Mouse (Mus musculus) liver, embryonic 16.5 days (tissue): ENCODE results near the gene Nup98. TPM values are rescaled to one million over a fixed set of nuclear protein-coding genes. Genes with fewer than 3 reads are reported as not detected.

Source experiments
- ATAC-seq: fragments of 200-750 bp; cut with Nextera tagmentation; 2 replicates; pipeline ENCODE4 v1.8.0; 2017; ENCODE audit warnings: low read depth, mild to moderate bottlenecking, moderate number of reproducible peaks, moderate library complexity
- H3K27ac ChIP-seq: fragments of 300-500 bp; sonication (generic); 2 replicates; pipeline ENCODE4 v1.5.1; 2014; ENCODE audit warnings: mild to moderate bottlenecking, low read length
- H3K27me3 ChIP-seq: fragments of 300-500 bp; sonication (generic); 2 replicates; pipeline ENCODE4 v1.6.1; 2014; ENCODE audit warnings: low read depth, low read length, mixed read lengths; ENCODE audit not compliant: control insufficient read depth, insufficient read depth
- H3K36me3 ChIP-seq: fragments of 300-500 bp; sonication (generic); 2 replicates; pipeline ENCODE4 v1.6.1; 2014; ENCODE audit warnings: mild to moderate bottlenecking; ENCODE audit not compliant: control insufficient read depth, insufficient read depth
- H3K4me1 ChIP-seq: fragments of 300-500 bp; sonication (generic); 2 replicates; pipeline ENCODE4 v1.6.1; 2014; ENCODE audit warnings: low read depth, low read length, mixed read lengths; ENCODE audit not compliant: control insufficient read depth
- H3K4me2 ChIP-seq: fragments of 300-500 bp; sonication (generic); 2 replicates; pipeline ENCODE4 v1.6.1; 2014; ENCODE audit warnings: low read depth, low read length, mixed read lengths
- H3K4me3 ChIP-seq: fragments of 300-500 bp; sonication (generic); 2 replicates; pipeline ENCODE4 v1.5.1; 2014; ENCODE audit warnings: low read depth, mild to moderate bottlenecking, low read length
- H3K9ac ChIP-seq: fragments of 300-500 bp; sonication (generic); 2 replicates; pipeline ENCODE4 v1.6.1; 2014; ENCODE audit warnings: low read depth, low read length
- H3K9me3 ChIP-seq: fragments of 300-500 bp; sonication (generic); replicated peaks from 2 replicates; pipeline ENCODE4 v1.6.1; 2016; ENCODE audit warnings: low read length; ENCODE audit not compliant: control insufficient read depth
- WGBS: fragments of 180-500 bp; shearing (Covaris S2); extraction: QIAGEN DNeasy Blood & Tissue Kit; methylation state at CpG from one replicate; pipeline ENCODE4 v1.1.7; 2014; ENCODE audit not compliant: insufficient replicate concordance; 5-methylcytosine and 5-hydroxymethylcytosine counted together
- polyA plus RNA-seq: library from polyadenylated mRNA; unstranded; fragments of >200 nt; fragmentation: Nextera tagmentation; extraction: Ambion mirVana; gene quantifications from 2 replicates; pipeline ENCODE4 v1.2.1, GENCODE M21; 2015

Gene Nup98
- polyA plus RNA-seq, 1 experiment from 2014 or later, result 14.0 TPM

DNA sequence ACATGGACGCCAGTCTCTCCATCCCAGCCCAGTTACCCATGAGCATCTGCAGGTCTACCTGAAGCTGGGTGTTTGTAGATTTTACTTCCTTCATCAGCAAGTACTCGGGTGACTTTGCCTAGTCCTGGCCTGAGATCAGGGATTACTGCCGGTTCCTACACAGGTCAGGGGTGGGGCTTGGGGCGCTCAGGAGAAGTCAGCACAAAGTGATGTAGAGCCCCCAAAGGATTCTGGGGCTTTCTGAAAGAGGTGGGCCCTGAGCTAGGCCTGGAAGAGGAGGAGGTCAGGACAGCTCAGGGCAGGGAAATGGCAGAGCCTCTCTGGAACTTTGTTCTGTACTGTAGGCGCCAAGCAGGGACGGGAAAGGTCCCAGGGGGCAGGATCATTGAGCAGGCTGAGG lies 107.3 kb downstream of the Nup98 start:
- peaks cover 22% of the 10 kb centered on the region for H3K4me1 ChIP-seq
- H3K9me3 ChIP-seq, result no peaks in the 10 kb centered on the region
- H3K9ac ChIP-seq, result no peak overlapping the region
- 47% methylated on average over 6 of the region's 6 CpGs for WGBS
- no peaks in the 10 kb centered on the region for H3K27me3 ChIP-seq
- ATAC-seq, result no peak
- H3K36me3 ChIP-seq, result no peaks in the 10 kb centered on the region
- no peak overlapping the region for H3K4me3 ChIP-seq
- H3K27ac ChIP-seq, result no peak overlapping the region
- H3K4me2 ChIP-seq, result no peak overlapping the region

- WGBS, result 69% methylated on average over 8 of the region's 8 CpGs
- no peak overlapping the region for H3K4me2 ChIP-seq
- no peak for ATAC-seq
Observed at GRCm38 (mm10) chr7:102102241-102102640, 107.7 kb downstream of the Nup98 start.

GRCm38 (mm10) chr7:102101487-102101886 lies 108.5 kb downstream of the Nup98 start, which contains the start of gene Art1:
Gene Art1, plus strand, starts transcription at chr7:102101743.
- Histone ChIP-seq H3K4me2 (no peak within 1 kb of the TSS), H3K27ac (no peak within 1 kb of the TSS)

More at GRCm38 (mm10) chr7:102102241-102102640, 107.7 kb downstream of the Nup98 start:
- Histone ChIP-seq H3K9ac (no peak overlapping the region), H3K4me3 (no peak overlapping the region), H3K36me3 (no peaks in the 10 kb centered on the region), H3K27me3 (no peaks in the 10 kb centered on the region), H3K4me1 (peaks cover 22% of the 10 kb centered on the region), H3K27ac (no peak overlapping the region), H3K9me3 (no peaks in the 10 kb centered on the region)

DNA sequence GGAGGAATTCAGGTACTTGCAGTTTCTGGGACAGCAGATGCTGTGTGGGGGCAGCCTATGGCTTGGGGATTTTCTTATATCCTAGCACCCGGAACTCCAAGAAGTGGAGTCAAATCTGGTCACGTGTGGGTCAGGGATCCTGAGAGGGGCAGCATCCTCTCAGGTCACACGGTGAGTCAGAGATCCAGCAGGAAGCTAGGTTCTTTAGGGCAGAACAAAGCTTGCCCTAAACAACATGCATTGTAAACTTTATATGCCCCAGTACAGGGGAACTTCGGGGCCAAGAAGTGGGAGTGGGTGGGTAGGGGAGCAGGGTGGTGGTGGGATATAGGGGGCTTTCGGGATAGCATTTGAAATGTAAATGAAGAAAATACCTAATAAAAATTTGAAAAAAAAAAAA lies 109.1 kb downstream of the Nup98 start:
- Histone ChIP-seq H3K4me3 (no peak overlapping the region), H3K36me3 (no peaks in the 10 kb centered on the region), H3K4me1 (peaks cover 22% of the 10 kb centered on the region), H3K9me3 (no peaks in the 10 kb centered on the region), H3K4me2 (no peak overlapping the region), H3K27me3 (no peaks in the 10 kb centered on the region), H3K27ac (no peak overlapping the region), H3K9ac (no peak overlapping the region)
- ATAC-seq, result no peak
- 58% methylated on average over 5 of the region's 5 CpGs for WGBS

More at GRCm38 (mm10) chr7:102101487-102101886, 108.5 kb downstream of the Nup98 start, which contains the start of gene Art1:
- Histone ChIP-seq H3K36me3 (no peaks in the 10 kb centered on the region), H3K9ac (no peak within 1 kb of the TSS), H3K27me3 (no peaks in the 10 kb centered on the region), H3K4me1 (peaks cover 22% of the 10 kb centered on the region), H3K9me3 (no peaks in the 10 kb centered on the region), H3K4me3 (no peak within 1 kb of the TSS)
- 71% methylated on average over 5 of the region's 5 CpGs for WGBS
- ATAC-seq, result no peak

GRCm38 (mm10) chr7:102099760-102100661 lies 110.0 kb downstream of the Nup98 start:
- H3K9me3 ChIP-seq, result no peaks in the 10 kb centered on the region
- H3K4me1 ChIP-seq, result peaks cover 22% of the 10 kb centered on the region
- ATAC-seq, result peak; percentile 52
- H3K9ac ChIP-seq, result no peak overlapping the region
- peak overlapping the region; percentile 80 for H3K4me2 ChIP-seq
- H3K27me3 ChIP-seq, result no peaks in the 10 kb centered on the region
- no peaks in the 10 kb centered on the region for H3K36me3 ChIP-seq
- 6% methylated on average over 30 of the region's 30 CpGs for WGBS
- H3K4me3 ChIP-seq, result peak overlapping the region; percentile 50
- H3K27ac ChIP-seq, result no peak overlapping the region

- H3K4me2 ChIP-seq, result no peak overlapping the region
- no peak overlapping the region for H3K27ac ChIP-seq
- no peaks in the 10 kb centered on the region; the same call in 1 of the 2 replicates for H3K36me3 ChIP-seq
- no peaks in the 10 kb centered on the region for H3K9me3 ChIP-seq
- no peak for ATAC-seq
- H3K27me3 ChIP-seq, result no peaks in the 10 kb centered on the region
- H3K4me3 ChIP-seq, result no peak overlapping the region
- WGBS, result 63% methylated on average over 4 of the region's 4 CpGs
- H3K9ac ChIP-seq, result no peak overlapping the region
- H3K4me1 ChIP-seq, result no peaks in the 10 kb centered on the region
Observed at GRCm38 (mm10) chr7:102087336-102087735, 122.6 kb downstream of the Nup98 start.

DNA sequence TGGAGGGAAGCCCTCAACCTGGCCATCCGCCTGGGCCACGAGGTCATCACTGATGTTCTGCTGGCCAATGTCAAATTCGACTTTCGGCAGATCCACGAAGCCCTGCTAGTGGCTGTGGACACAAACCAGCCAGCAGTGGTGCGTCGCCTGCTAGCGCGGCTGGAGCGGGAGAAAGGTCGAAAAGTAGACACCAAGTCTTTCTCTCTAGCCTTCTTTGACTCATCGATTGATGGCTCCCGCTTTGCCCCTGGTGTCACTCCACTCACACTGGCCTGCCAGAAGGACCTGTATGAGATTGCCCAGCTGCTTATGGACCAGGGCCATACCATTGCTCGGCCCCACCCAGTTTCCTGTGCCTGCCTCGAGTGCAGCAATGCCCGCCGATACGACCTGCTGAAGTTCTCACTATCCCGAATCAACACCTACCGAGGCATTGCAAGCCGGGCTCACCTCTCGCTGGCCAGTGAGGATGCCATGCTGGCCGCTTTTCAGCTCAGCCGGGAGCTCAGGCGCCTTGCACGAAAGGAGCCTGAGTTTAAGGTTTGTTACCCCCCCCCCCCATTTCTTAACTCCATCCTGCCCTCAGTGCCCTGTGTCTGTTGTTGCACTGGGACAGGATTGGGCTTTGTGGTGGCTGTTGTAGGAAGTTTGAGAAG lies 125.8 kb downstream of the Nup98 start:
- no peak for ATAC-seq
- no peak overlapping the region for H3K4me2 ChIP-seq
- peaks cover 17% of the 10 kb centered on the region for H3K36me3 ChIP-seq
- no peaks in the 10 kb centered on the region for H3K9me3 ChIP-seq
- WGBS, result 85% methylated on average over 26 of the region's 26 CpGs
- H3K27me3 ChIP-seq, result no peaks in the 10 kb centered on the region
- no peaks in the 10 kb centered on the region for H3K4me1 ChIP-seq
- no peak overlapping the region for H3K4me3 ChIP-seq
- no peak overlapping the region for H3K27ac ChIP-seq
- no peak overlapping the region for H3K9ac ChIP-seq

DNA sequence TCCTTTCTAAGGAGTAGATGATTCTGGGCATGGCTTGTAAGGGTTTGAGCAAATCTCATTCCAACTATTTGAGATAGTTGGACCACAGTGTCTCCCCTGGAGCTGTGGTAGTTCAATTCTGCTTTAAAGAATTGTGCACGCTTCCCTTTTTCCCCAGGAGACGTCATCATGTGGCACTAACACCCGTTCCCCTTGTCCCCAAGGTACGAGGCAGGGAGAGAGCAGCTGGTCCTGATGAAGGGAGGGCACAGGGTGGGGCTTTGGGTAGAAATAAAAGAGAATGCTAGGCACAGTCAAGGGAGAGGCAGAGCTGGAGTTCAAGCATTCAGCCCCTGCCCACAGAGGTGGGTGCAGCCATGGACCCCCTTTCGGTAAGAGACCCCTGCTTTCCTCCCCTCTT lies 127.2 kb downstream of the Nup98 start, which contains the start of gene Trpc2:
Gene Trpc2 (plus strand): TSS at position 301 of the 400 bp plus-strand sequence.
- no peak within 1 kb of the TSS for H3K4me3 ChIP-seq
- H3K4me2 ChIP-seq, result no peak within 1 kb of the TSS
- H3K36me3 ChIP-seq, result peaks cover 26% of the 10 kb centered on the region
- no peaks in the 10 kb centered on the region for H3K9me3 ChIP-seq
- H3K27me3 ChIP-seq, result no peaks in the 10 kb centered on the region
- no peaks in the 10 kb centered on the region for H3K4me1 ChIP-seq
- ATAC-seq, result no peak
- no peak within 1 kb of the TSS for H3K9ac ChIP-seq
- 74% methylated on average over 5 of the region's 5 CpGs for WGBS
- no peak within 1 kb of the TSS for H3K27ac ChIP-seq

- H3K27me3 ChIP-seq, result no peaks in the 10 kb centered on the region
- no peak for ATAC-seq
- H3K27ac ChIP-seq, result no peak overlapping the region
- no peak overlapping the region for H3K4me2 ChIP-seq
- no peak overlapping the region for H3K9ac ChIP-seq
- H3K9me3 ChIP-seq, result no peaks in the 10 kb centered on the region
- H3K4me3 ChIP-seq, result no peak overlapping the region
- no peaks in the 10 kb centered on the region for H3K4me1 ChIP-seq
- WGBS, result 88% methylated on average over 5 of the region's 5 CpGs
- H3K36me3 ChIP-seq, result peaks cover 36% of the 10 kb centered on the region
Observed at GRCm38 (mm10) chr7:102081784-102082183, 128.2 kb downstream of the Nup98 start.
